Mouse (Mus musculus) bone marrow macrophage, adult 2 months (primary cell): Measurements from ENCODE around the gene 1700018B08Rik.

ENCODE experiments used
- CTCF ChIP-seq: IDR thresholded peaks from 2 replicates; pipeline ENCODE4 v1.5.1; 2012; ENCODE audit warnings: low read depth, mild to moderate bottlenecking, low read length, moderate library complexity
- POLR2A ChIP-seq: IDR thresholded peaks from 2 replicates; pipeline ENCODE4 v1.6.1; 2012; ENCODE audit warnings: mild to moderate bottlenecking, low read depth, low read length, borderline replicate concordance

DNA sequence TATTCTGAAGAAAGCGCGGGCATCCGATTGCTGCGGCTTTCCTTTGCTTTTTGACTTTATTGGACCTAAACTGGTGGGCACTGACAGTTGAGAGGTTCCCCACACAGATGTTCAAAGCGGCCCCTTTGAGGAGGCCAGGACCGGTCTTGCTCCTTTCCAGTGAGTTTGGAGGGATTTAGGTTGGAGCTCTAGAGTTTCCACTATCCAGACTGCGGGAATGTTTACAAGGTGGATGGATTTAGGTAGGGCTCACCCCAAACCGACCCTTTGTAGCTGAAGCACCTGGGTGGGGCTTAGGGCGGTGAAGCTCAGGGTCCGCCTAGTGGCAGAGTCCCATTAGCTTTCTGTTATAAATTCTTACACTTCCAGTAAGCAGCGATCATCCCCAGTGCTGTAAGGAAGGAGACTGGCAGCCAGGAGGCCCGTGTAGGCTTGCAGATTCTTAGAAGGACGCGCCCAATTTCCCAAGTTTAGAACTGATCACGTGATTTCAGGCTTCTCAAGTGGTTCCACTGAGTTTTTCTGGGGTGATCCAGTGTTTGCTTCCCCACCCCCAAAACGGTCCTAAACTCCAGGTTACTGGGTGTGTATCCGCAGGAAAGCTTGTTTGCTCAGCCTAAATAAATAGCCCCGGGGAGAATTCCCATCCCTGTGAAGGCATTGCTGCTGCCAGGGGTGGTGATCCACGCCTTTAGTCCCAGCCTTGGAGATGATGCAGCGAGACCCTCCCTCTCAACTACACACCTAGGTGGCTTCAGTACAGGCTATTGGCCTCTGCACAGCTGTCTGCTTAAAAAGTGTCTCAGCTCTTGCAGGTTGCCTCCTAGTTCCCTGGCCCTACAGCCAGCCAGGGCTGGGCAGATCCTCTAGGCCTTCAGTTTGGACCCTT, 47.3 kb upstream of the 1700018B08Rik start:
- peak; percentile 35; the same call in 1 of the 2 replicates for TF ChIP-seq CTCF
- TF ChIP-seq POLR2A = no peak
